Mouse (Mus musculus): Measurements from ENCODE around the gene E2f6.

DNA sequence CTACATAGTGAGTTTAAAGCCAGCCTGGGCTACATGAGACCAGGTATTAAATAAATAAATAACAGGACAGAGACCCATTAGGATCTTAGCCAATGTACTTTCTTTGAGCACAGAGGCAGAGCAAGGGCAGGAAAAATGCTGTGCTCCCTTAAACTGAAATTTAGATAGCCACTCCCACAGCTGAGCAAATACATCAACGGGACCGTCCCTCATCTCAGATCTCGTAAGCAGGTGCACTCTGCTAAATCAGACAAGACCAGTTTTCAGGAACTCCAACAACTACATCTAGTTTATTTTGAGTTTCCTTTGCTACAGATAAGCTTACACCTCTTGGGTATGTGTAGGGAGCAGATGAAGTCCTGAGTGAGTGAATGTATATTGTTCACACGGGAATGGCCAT lies 47.3 kb downstream of the E2f6 start:
- TF ChIP-seq CTCF (conservative IDR thresholded peaks at IDR 0.05; ENCODE audit: low read length) (no peak), NANOG (IDR thresholded peaks at IDR 0.05; ENCODE audit: borderline replicate concordance, low read length) (no peak)
